Mouse (Mus musculus) fat pad, adult 2 months (tissue): ENCODE measurements around the gene Fbxo31.
A peak's percentile ranks its signal among the peaks of the same experiment; 100 is the strongest.
"Not testable (repeated sequence)": the region's sequence is repeated elsewhere in the genome, so short reads cannot be mapped to it uniquely, and the experiment has no call there.

Source experiments
- DNase-seq: peaks from one replicate; pipeline ENCODE4 v3.0.0-alpha.2; 2011; ENCODE audit warnings: low read depth, low spot score; ENCODE audit errors: extremely low read depth

The Fbxo31 gene

GRCm38 (mm10) chr8:121578676-121579451, at the start of gene Fbxo31:
TSS of gene Fbxo31 (minus strand) at chr8:121578806.
- DNase-seq, result peak; percentile 84

- no peak for DNase-seq
These were observed 44.4 kb upstream of the Fbxo31 start for GRCm38 (mm10) chr8:121623043-121623442.

GRCm38 (mm10) chr8:121621879-121622278, 43.3 kb upstream of the Fbxo31 start:
- no peak for DNase-seq

GRCm38 (mm10) chr8:121620801-121621516, 42.4 kb upstream of the Fbxo31 start:
- no peak for DNase-seq

- peak; percentile 26 for DNase-seq
These were observed 40.9 kb upstream of the Fbxo31 start for GRCm38 (mm10) chr8:121619401-121619995.

GRCm38 (mm10) chr8:121613419-121613818, 34.8 kb upstream of the Fbxo31 start:
- DNase-seq, result no peak

- DNase-seq, result no peak
These were observed 31.3 kb upstream of the Fbxo31 start for GRCm38 (mm10) chr8:121609916-121610315.

GRCm38 (mm10) chr8:121609251-121609650, 30.6 kb upstream of the Fbxo31 start:
- DNase-seq, result no peak

- DNase-seq, result no peak
These were observed 29.1 kb upstream of the Fbxo31 start for GRCm38 (mm10) chr8:121607661-121608060.

- DNase-seq, result no peak
These were observed 25.2 kb upstream of the Fbxo31 start for GRCm38 (mm10) chr8:121603801-121604200.

GRCm38 (mm10) chr8:121602860-121603259, 24.3 kb upstream of the Fbxo31 start:
- no peak for DNase-seq

- DNase-seq, result no peak
These were observed 23.8 kb upstream of the Fbxo31 start for GRCm38 (mm10) chr8:121602411-121602810.

- DNase-seq, result no peak
These were observed 21.2 kb upstream of the Fbxo31 start for GRCm38 (mm10) chr8:121599842-121600241.

- no peak for DNase-seq
These were observed 20.3 kb upstream of the Fbxo31 start for GRCm38 (mm10) chr8:121598892-121599291.

GRCm38 (mm10) chr8:121598190-121598589, 19.6 kb upstream of the Fbxo31 start:
- DNase-seq, result no peak

GRCm38 (mm10) chr8:121597492-121597891, 18.9 kb upstream of the Fbxo31 start:
- not testable (repeated sequence) for DNase-seq

GRCm38 (mm10) chr8:121593983-121594382, 15.4 kb upstream of the Fbxo31 start:
- DNase-seq, result no peak

GRCm38 (mm10) chr8:121593293-121593692, 14.7 kb upstream of the Fbxo31 start:
- no peak for DNase-seq

- DNase-seq, result no peak
These were observed 12.8 kb upstream of the Fbxo31 start for GRCm38 (mm10) chr8:121591178-121592066.

GRCm38 (mm10) chr8:121590203-121591177, 11.9 kb upstream of the Fbxo31 start, which contains the start of gene Map1lc3b:
TSS of gene Map1lc3b (plus strand) at chr8:121590361.
- no peak for DNase-seq
